Mouse (Mus musculus) gastrocnemius, adult 8-10 months (tissue): ENCODE results near the gene Nagpa. TPM values are rescaled to one million over a fixed set of nuclear protein-coding genes. Genes with fewer than 3 reads are reported as not detected.
"Not testable (repeated sequence)": the region's sequence is repeated elsewhere in the genome, so short reads cannot be mapped to it uniquely, and the experiment has no call there.

ENCODE experiments used
- DNase-seq, 2 experiments: peaks; one replicate each; pipeline ENCODE4 v3.0.0; 2022; ENCODE audit warnings: low spot score in 2 of 2
- total RNA-seq, 4 experiments: library from RNA; stranded (reverse); gene quantifications; 2 replicates each; pipeline ENCODE4 v1.2.4; 2022

Gene Nagpa
- total RNA-seq, result 1 to 10 TPM; 6.2 to 7.3 (median 6.6) TPM

GRCm38 (mm10) chr16:5203668-5204433, at the start of gene Nagpa:
TSS of gene Nagpa (minus strand) at chr16:5204012.
- DNase-seq, result peak; percentile 63 to 81

DNA sequence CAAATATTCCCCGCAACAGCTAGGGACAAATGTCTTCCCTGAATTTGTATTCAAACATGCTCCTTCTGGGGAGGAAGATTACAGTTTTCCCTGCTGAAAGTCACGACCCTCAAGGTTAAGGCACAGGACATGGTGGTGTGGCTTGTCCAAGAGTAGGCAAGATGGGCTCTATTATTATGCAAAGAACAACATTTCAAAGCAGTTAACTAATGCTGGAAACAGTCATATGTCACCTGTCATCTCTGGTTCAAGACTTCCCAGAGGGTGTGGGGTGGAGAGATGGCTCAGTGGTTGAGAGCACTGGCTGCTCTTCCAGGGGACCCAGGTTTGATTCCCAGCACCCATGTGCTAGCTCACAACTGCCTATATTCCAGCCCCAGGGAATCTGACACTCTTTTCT, 48.4 kb upstream of the Nagpa start:
- DNase-seq, result no peak

GRCm38 (mm10) chr16:5250891-5251290, 47.1 kb upstream of the Nagpa start:
- DNase-seq, result no peak

- peak; percentile 37 to 53 for DNase-seq
Observed at GRCm38 (mm10) chr16:5244411-5244810, 40.6 kb upstream of the Nagpa start.

- DNase-seq, result no peak
Observed at GRCm38 (mm10) chr16:5242882-5243281, 39.1 kb upstream of the Nagpa start.

- DNase-seq, result no peak
Observed at GRCm38 (mm10) chr16:5242355-5242754, 38.5 kb upstream of the Nagpa start.

- DNase-seq, result peak; percentile 80 to 91
Observed at GRCm38 (mm10) chr16:5233418-5234313, 29.9 kb upstream of the Nagpa start, which contains the start of gene Alg1. TSS of gene Alg1 (plus strand) at chr16:5233621.

DNA sequence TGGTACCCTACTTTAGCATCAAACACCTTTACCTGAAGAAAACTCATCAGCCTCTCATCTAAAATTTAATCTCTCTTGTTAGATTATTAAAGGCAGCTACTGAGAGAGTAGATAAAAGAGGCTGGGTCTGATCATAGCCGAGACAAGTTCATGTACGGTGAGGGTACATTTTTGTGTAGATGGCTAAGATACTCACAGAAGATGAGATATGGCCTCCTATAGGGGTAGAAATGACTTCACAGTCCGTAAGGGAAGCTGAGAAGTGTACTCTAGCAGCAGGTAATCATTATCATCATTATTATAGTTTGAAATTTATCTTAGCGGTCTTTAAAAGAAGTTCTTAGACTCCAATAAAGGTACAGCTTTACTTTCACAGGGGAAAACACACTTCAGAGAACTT, 29.2 kb upstream of the Nagpa start:
- no peak for DNase-seq

GRCm38 (mm10) chr16:5228103-5228502, 24.3 kb upstream of the Nagpa start:
- DNase-seq, result not testable (repeated sequence)

- DNase-seq, result not testable (repeated sequence)
Observed at GRCm38 (mm10) chr16:5227501-5227900, 23.7 kb upstream of the Nagpa start.

- not testable (repeated sequence) for DNase-seq
Observed at GRCm38 (mm10) chr16:5226534-5226933, 22.7 kb upstream of the Nagpa start.

DNA sequence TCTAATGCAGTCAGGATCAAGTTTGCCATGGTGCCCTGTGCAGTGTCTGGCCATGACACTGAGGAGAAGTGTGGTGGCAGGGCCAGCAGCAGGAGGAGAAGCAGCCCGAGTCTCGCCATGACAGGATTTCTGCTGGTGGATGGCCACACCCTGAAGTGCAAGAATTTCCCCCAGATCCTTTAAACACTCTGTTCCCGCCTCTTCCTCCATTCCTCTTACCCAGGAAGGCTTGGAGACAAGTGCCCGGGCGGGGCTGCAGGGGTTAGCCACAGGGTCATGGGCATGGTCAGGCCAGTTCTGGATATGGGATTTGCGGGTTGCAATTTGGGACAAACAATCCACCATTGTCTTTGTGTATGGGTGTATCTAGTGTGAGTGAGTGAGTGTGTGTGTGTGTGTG, 18.3 kb upstream of the Nagpa start, which contains the start of gene AU021092:
TSS of gene AU021092 (minus strand) at position 160 of the 400 bp plus-strand sequence.
- DNase-seq, result no peak

- DNase-seq, result no peak
Observed at GRCm38 (mm10) chr16:5221403-5221802, 17.6 kb upstream of the Nagpa start.

DNA sequence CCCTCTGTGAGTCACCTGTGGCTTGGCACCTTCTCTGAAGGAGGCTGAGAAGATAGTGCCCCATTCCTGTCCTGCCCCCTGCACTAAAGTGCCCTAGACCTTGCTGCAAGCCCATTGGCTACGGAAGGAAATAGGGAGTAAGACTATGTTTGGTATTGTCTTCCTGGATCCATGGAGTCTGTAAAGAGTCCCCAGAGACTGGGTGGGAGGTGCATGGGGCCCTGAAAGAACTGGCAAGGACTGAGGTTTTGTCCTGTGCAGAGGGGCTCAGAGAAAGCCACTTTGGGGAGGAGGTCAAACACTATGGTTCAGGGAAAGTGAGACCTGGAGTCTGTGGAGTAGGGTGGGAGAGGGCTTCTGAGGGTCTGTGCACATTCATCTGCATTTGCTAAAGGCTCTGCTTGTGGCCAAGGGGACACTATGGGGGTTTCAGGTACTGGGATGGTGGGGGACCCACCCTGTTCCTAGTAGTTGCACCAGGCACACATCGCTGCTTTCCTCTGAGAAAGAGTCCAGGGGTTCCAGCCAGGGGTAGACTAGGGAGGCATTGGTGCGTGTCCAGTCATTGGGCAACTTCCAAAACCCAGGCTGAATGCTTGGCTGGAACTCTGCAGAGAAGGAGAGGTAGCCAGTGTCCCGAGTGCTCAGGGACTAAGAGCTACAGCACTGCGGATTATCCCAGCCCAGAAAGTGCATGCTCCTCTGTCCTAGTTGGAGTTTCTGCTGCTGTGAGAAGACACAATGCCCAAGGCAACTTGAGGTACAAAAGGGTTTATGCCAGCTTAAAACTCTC, 13.7 kb upstream of the Nagpa start:
- DNase-seq, result no peak

- DNase-seq, result no peak
Observed at GRCm38 (mm10) chr16:5216686-5217085, 12.9 kb upstream of the Nagpa start.

- DNase-seq, result no peak
Observed at GRCm38 (mm10) chr16:5214126-5214525, 10.3 kb upstream of the Nagpa start.

DNA sequence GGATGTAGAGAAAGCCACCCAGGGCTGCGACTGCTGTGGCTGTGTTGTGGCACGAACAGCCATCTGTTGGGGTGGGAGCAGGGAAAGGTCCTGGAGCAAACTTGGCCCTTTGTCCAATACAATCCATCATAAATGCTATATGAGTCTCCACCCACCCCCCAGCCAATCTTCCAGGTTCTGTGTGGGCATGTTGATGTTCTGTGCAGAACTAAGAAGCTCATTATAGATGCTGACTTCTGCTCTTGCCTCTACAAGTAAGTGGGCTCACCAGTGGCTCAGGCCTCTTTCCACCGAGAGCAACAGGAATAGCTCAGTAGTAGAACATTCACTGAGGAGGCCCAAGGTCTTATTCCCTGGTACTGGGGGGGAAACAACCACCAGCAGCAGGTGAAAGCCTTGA, 8.3 kb upstream of the Nagpa start:
- DNase-seq, result no peak

DNA sequence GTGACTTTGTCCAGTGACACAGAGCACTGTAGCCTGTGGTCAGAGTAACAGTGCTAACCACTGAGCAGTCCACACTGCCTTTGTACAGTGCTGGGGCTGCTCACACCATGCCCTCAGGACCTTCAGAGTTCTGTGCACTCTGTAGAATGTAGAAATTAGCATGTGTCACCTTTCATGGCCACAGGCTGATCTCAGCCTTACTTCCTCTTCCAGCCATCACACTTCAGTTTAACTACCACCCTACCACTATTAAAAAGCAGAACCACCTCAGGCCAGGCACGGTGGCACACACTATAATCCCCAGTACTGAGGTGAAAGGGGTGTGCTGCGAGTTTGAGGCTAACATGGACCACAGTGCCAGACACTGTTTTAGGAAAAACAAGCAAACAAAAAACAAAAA, 6.6 kb upstream of the Nagpa start:
- no peak for DNase-seq

GRCm38 (mm10) chr16:5206051-5206450, 2.2 kb upstream of the Nagpa start:
- no peak for DNase-seq

DNA sequence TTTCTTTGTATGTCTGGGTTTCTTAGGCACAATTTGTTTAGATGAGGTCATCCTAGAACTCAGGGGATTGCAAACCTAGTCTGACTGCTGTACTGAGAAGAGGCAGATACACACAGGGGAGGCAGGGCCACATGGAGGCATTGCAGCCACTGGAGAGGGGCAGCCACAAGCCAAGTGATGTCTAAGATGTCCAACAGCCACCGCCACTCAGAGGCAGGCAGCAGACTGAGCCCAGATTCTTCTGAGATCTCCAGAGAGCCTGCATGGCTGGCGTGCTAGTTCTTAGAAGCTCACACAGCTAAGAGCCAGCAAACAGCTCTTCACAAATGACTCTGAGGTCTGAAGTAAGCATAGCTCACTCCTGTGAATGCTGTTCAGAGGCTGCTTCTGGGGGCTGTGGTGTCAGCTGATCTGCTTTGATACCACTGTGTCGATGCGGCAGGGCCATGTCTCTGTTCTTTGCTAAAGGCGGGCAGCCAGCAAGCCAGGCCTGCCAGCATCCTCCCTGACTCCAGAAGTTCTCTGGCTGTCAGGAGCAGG, 1.7 kb upstream of the Nagpa start:
- no peak for DNase-seq

GRCm38 (mm10) chr16:5203200-5203599, 612 bp downstream of the Nagpa start:
- no peak for DNase-seq
